Mouse (Mus musculus) spleen, adult 2 months (tissue): ENCODE measurements around the gene Pxn. TPM values are rescaled to one million over a fixed set of nuclear protein-coding genes. Genes with fewer than 3 reads are reported as not detected.

ENCODE experiments used
- DNase-seq, 2 experiments: peaks; one replicate each; pipeline versions ENCODE4 v3.0.0 to v3.0.0-alpha.2; 2012 to 2021; ENCODE audit warnings: low spot score in 2 of 2, low read depth in 1 of 2
- H3K27ac ChIP-seq: fragments of 200-500 bp; 2 replicates; pipeline ENCODE4 v1.5.1; 2012; ENCODE audit warnings: low read length, inconsistent platforms; ENCODE audit not compliant: insufficient read depth
- H3K27me3 ChIP-seq: fragments of 200-500 bp; 2 replicates; pipeline ENCODE4 v1.6.1; 2012; ENCODE audit warnings: mild to moderate bottlenecking, moderate library complexity, low read length, inconsistent platforms; ENCODE audit not compliant: control insufficient read depth, insufficient read depth
- H3K36me3 ChIP-seq: fragments of 200-500 bp; 2 replicates; pipeline ENCODE4 v1.6.1; 2012; ENCODE audit warnings: mild to moderate bottlenecking, low read length, inconsistent platforms; ENCODE audit not compliant: control insufficient read depth, insufficient read depth
- H3K4me1 ChIP-seq: fragments of 200-500 bp; 2 replicates; pipeline ENCODE4 v1.6.1; 2011; ENCODE audit warnings: inconsistent platforms; ENCODE audit not compliant: control insufficient read depth, insufficient read depth, insufficient read length
- H3K4me3 ChIP-seq: fragments of 200-500 bp; 2 replicates; pipeline ENCODE4 v1.5.1; 2011; ENCODE audit warnings: mild to moderate bottlenecking, inconsistent platforms; ENCODE audit not compliant: insufficient read depth, insufficient read length; ENCODE audit errors: extremely low read depth
- CTCF ChIP-seq: fragments of 200-500 bp; IDR thresholded peaks from 2 replicates; pipeline ENCODE4 v1.5.1; 2011; ENCODE audit warnings: mild to moderate bottlenecking, inconsistent platforms; ENCODE audit not compliant: insufficient read depth, insufficient read length, insufficient replicate concordance; ENCODE audit errors: extremely low read depth
- POLR2A ChIP-seq: fragments of 200-500 bp; IDR thresholded peaks from 2 replicates; pipeline ENCODE4 v1.6.1; 2011; ENCODE audit warnings: low read depth, low read length, inconsistent platforms
- WGBS: fragments of 180-500 bp; shearing (Covaris S2); methylation state at CpG from one replicate; pipeline ENCODE4 v1.1.7; 2018; 5-methylcytosine and 5-hydroxymethylcytosine counted together
- polyA plus RNA-seq: library from polyadenylated mRNA; depleted of rRNA; stranded (reverse); fragments of >200 nt; gene quantifications from 2 replicates; pipeline ENCODE4 v1.2.3, GENCODE M21; 2012

Gene Pxn
- polyA plus RNA-seq, 1 experiment, result 63.8 TPM

GRCm38 (mm10) chr5:115487353-115487752 is 19.1 kb upstream of the Pxn start:
- Histone ChIP-seq H3K27ac (no peak overlapping the region), H3K4me1 (peaks cover 8% of the 10 kb centered on the region)
- 84% methylated on average over 8 of the region's 8 CpGs for WGBS

GRCm38 (mm10) chr5:115487942-115488580 is 18.4 kb upstream of the Pxn start:
- no peak overlapping the region for H3K4me3 ChIP-seq
- TF ChIP-seq POLR2A (no peak), CTCF (no peak)
- DNase-seq, result no peak
- H3K27ac ChIP-seq, result peak overlapping the region; percentile 88
- no peaks in the 10 kb centered on the region for H3K27me3 ChIP-seq
- H3K4me1 ChIP-seq, result peaks cover 8% of the 10 kb centered on the region
- no peaks in the 10 kb centered on the region for H3K36me3 ChIP-seq
- 54% methylated on average over 9 of the region's 9 CpGs for WGBS

More at GRCm38 (mm10) chr5:115487353-115487752, 19.1 kb upstream of the Pxn start:
- no peaks in the 10 kb centered on the region for H3K27me3 ChIP-seq
- H3K4me3 ChIP-seq, result no peak overlapping the region
- no peaks in the 10 kb centered on the region for H3K36me3 ChIP-seq
- no peak for TF ChIP-seq CTCF
- no peak for TF ChIP-seq POLR2A
- no peak for DNase-seq

- Histone ChIP-seq H3K4me1 (peaks cover 8% of the 10 kb centered on the region), H3K36me3 (no peaks in the 10 kb centered on the region), H3K27me3 (no peaks in the 10 kb centered on the region), H3K27ac (peak overlapping the region; percentile 99), H3K4me3 (peak overlapping the region; percentile 54)
- peak; percentile 96 for TF ChIP-seq POLR2A
- TF ChIP-seq CTCF, result no peak
- WGBS, result under 1% methylated on average over 39 of the region's 39 CpGs
- peak; percentile 45 to 81 for DNase-seq
Observed at GRCm38 (mm10) chr5:115488841-115489698, 17.4 kb upstream of the Pxn start.

- peak; percentile 74 to 93 for DNase-seq
- TF ChIP-seq POLR2A (peak; percentile 90), CTCF (no peak)
- peak overlapping the region; percentile 99 for H3K27ac ChIP-seq
- WGBS, result under 1% methylated on average over 50 of the region's 50 CpGs
- H3K4me3 ChIP-seq, result peak overlapping the region; percentile 54
- no peaks in the 10 kb centered on the region for H3K27me3 ChIP-seq
- H3K4me1 ChIP-seq, result peaks cover 8% of the 10 kb centered on the region
- H3K36me3 ChIP-seq, result no peaks in the 10 kb centered on the region
Observed at GRCm38 (mm10) chr5:115489699-115490637, 16.5 kb upstream of the Pxn start.

- Histone ChIP-seq H3K27me3 (no peaks in the 10 kb centered on the region), H3K27ac (peak overlapping the region; percentile 56; the same call in 1 of the 2 replicates), H3K4me3 (no peak overlapping the region), H3K4me1 (peaks cover 8% of the 10 kb centered on the region), H3K36me3 (no peaks in the 10 kb centered on the region)
- WGBS, result 14% methylated on average over 8 of the region's 8 CpGs
- no peak for TF ChIP-seq POLR2A
- no peak for TF ChIP-seq CTCF
- no peak for DNase-seq
Observed at GRCm38 (mm10) chr5:115490638-115491000, 15.9 kb upstream of the Pxn start.

GRCm38 (mm10) chr5:115491076-115491475 is 15.4 kb upstream of the Pxn start:
- no peak for DNase-seq
- no peak for TF ChIP-seq POLR2A
- TF ChIP-seq CTCF, result no peak

More at GRCm38 (mm10) chr5:115491076-115491475, 15.4 kb upstream of the Pxn start:
- WGBS, result 30% methylated on average over 5 of the region's 5 CpGs
- Histone ChIP-seq H3K4me1 (peaks cover 8% of the 10 kb centered on the region), H3K27ac (no peak overlapping the region), H3K4me3 (no peak overlapping the region), H3K27me3 (no peaks in the 10 kb centered on the region), H3K36me3 (no peaks in the 10 kb centered on the region)
